Mouse (Mus musculus): ENCODE results near the gene Agpat1. TPM values are rescaled to one million over a fixed set of nuclear protein-coding genes. Genes with fewer than 3 reads are reported as not detected.

The Agpat1 gene
- 204 and 229 TPM in 2 replicates for polyA plus RNA-seq (2012; rRNA removed)

- peak; percentile 98 for DNase-seq (ENCODE audit: extremely low spot score in 1 of 2, low spot score in 1 of 2)
These were observed at the start of gene Agpat1 for GRCm38 (mm10) chr17:34604061-34604508. TSS of gene Agpat1 (plus strand) at chr17:34604262.

- DNase-seq (ENCODE audit: extremely low spot score in 1 of 2, low spot score in 1 of 2): peak; percentile 15 to 84
These were observed 48.6 kb upstream of the Agpat1 start for GRCm38 (mm10) chr17:34555483-34555882.

GRCm38 (mm10) chr17:34556406-34556805 is 47.7 kb upstream of the Agpat1 start:
- no peak for DNase-seq (ENCODE audit: extremely low spot score in 1 of 2, low spot score in 1 of 2)

GRCm38 (mm10) chr17:34557411-34557810 is 46.7 kb upstream of the Agpat1 start:
- DNase-seq (ENCODE audit: extremely low spot score in 1 of 2, low spot score in 1 of 2): no peak

GRCm38 (mm10) chr17:34559116-34559515 is 44.9 kb upstream of the Agpat1 start:
- no peak for DNase-seq (ENCODE audit: extremely low spot score in 1 of 2, low spot score in 1 of 2)

GRCm38 (mm10) chr17:34559895-34560294 is 44.2 kb upstream of the Agpat1 start:
- no peak for DNase-seq (ENCODE audit: extremely low spot score in 1 of 2, low spot score in 1 of 2)

- no peak for DNase-seq (ENCODE audit: extremely low spot score in 1 of 2, low spot score in 1 of 2)
These were observed 43.6 kb upstream of the Agpat1 start for GRCm38 (mm10) chr17:34560438-34560837.

- no peak for DNase-seq (ENCODE audit: extremely low spot score in 1 of 2, low spot score in 1 of 2)
These were observed 42.9 kb upstream of the Agpat1 start for GRCm38 (mm10) chr17:34561200-34561599.

GRCm38 (mm10) chr17:34562595-34562994 is 41.5 kb upstream of the Agpat1 start:
- DNase-seq (ENCODE audit: extremely low spot score in 1 of 2, low spot score in 1 of 2): no peak

GRCm38 (mm10) chr17:34563354-34563753 is 40.7 kb upstream of the Agpat1 start:
- no peak for DNase-seq (ENCODE audit: extremely low spot score in 1 of 2, low spot score in 1 of 2)

GRCm38 (mm10) chr17:34564003-34564421 is 40.0 kb upstream of the Agpat1 start, which contains the start of gene Notch4:
TSS of gene Notch4 (plus strand) at chr17:34564268.
- DNase-seq (ENCODE audit: extremely low spot score in 1 of 2, low spot score in 1 of 2): no peak

- DNase-seq (ENCODE audit: extremely low spot score in 1 of 2, low spot score in 1 of 2): no peak
These were observed 39.3 kb upstream of the Agpat1 start for GRCm38 (mm10) chr17:34564796-34565195.

GRCm38 (mm10) chr17:34567311-34567710 is 36.8 kb upstream of the Agpat1 start:
- DNase-seq (ENCODE audit: extremely low spot score in 1 of 2, low spot score in 1 of 2): no peak

GRCm38 (mm10) chr17:34568421-34568820 is 35.6 kb upstream of the Agpat1 start:
- DNase-seq (ENCODE audit: extremely low spot score in 1 of 2, low spot score in 1 of 2): no peak

- DNase-seq (ENCODE audit: extremely low spot score in 1 of 2, low spot score in 1 of 2): no peak
These were observed 34.1 kb upstream of the Agpat1 start for GRCm38 (mm10) chr17:34569919-34570318.

- DNase-seq (ENCODE audit: extremely low spot score in 1 of 2, low spot score in 1 of 2): no peak
These were observed 32.2 kb upstream of the Agpat1 start for GRCm38 (mm10) chr17:34571875-34572274.

GRCm38 (mm10) chr17:34572361-34572760 is 31.7 kb upstream of the Agpat1 start:
- DNase-seq (ENCODE audit: extremely low spot score in 1 of 2, low spot score in 1 of 2): no peak

GRCm38 (mm10) chr17:34576577-34576976 is 27.5 kb upstream of the Agpat1 start:
- no peak for DNase-seq (ENCODE audit: extremely low spot score in 1 of 2, low spot score in 1 of 2)

GRCm38 (mm10) chr17:34578070-34578469 is 26.0 kb upstream of the Agpat1 start:
- DNase-seq (ENCODE audit: extremely low spot score in 1 of 2, low spot score in 1 of 2): no peak

GRCm38 (mm10) chr17:34582528-34582927 is 21.5 kb upstream of the Agpat1 start:
- DNase-seq (ENCODE audit: extremely low spot score in 1 of 2, low spot score in 1 of 2): no peak

- no peak for DNase-seq (ENCODE audit: extremely low spot score in 1 of 2, low spot score in 1 of 2)
These were observed 20.7 kb upstream of the Agpat1 start for GRCm38 (mm10) chr17:34583397-34583796.

GRCm38 (mm10) chr17:34583819-34584218 is 20.2 kb upstream of the Agpat1 start:
- no peak for DNase-seq (ENCODE audit: extremely low spot score in 1 of 2, low spot score in 1 of 2)

GRCm38 (mm10) chr17:34585121-34585520 is 18.9 kb upstream of the Agpat1 start:
- DNase-seq (ENCODE audit: extremely low spot score in 1 of 2, low spot score in 1 of 2): no peak
